Mouse (Mus musculus) neural tube, embryonic 10.5 days (tissue): ENCODE data around the gene Nkx6-2.

Experiments
- DNase-seq: peaks from one replicate; pipeline ENCODE4 v3.0.0-alpha.2; 2017; ENCODE audit warnings: low spot score; ENCODE audit errors: extremely low spot score

Gene Nkx6-2

DNA sequence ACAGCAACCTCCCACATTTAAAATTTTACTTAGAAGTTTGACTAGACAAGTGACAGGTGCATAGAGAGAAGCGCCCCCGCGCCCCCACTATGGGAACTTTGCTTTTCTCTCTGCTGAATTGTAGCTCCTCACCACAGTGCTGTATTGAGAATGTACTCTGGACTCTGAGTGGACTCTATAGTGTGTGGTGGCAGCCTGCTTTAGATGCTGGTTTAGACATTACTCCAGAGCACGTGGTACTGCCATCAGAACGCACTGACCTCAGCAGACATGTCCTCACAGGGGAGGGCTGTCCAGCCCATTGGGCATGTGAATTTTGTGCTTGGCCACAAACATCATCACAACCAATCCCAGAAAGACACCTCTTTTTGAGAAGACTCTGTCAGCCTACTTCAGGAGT, 11.8 kb downstream of the Nkx6-2 start:
- no peak for DNase-seq

- no peak for DNase-seq
Measured at GRCm38 (mm10) chr7:139566533-139566932, 16.1 kb downstream of the Nkx6-2 start.

DNA sequence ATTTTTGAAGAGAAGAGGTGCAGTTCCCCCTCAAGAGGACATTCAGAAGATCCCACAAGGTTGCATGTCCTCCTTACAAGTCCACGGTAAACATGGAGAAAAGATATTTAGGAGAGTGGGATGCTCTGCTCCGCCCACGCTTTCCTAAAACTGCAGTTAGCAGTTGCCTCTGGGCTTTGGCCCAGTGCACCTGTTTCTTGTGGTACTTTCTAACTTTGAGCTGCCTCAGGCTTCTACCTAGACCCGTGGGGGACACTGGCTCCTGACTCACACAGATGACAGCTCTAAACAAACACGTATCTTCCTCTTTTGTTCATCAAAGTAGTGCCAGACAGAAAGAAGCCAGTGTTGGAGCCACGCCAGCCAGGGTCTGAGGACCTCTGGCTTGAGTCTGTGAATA, 16.6 kb downstream of the Nkx6-2 start:
- no peak for DNase-seq

DNA sequence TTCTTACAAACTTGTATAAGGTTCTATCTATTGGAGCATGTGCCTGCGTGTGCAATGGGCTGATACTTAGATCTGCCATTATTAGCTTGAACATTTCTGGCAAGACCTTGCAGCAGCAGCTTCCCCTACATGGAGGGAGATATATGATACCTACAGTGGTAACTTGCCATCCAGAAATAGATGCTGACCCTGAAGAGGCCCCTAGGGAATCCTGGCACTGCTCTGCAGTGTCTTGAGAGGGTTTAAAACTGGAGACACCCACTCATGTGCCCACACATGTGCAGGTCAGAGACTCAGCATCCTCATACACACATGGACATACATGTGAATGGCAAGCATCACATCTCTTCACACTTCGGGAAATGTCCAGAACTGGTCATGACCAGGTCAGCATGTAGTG, 18.4 kb downstream of the Nkx6-2 start:
- DNase-seq, result no peak

GRCm38 (mm10) chr7:139563425-139563824, 19.2 kb downstream of the Nkx6-2 start:
- DNase-seq, result no peak

DNA sequence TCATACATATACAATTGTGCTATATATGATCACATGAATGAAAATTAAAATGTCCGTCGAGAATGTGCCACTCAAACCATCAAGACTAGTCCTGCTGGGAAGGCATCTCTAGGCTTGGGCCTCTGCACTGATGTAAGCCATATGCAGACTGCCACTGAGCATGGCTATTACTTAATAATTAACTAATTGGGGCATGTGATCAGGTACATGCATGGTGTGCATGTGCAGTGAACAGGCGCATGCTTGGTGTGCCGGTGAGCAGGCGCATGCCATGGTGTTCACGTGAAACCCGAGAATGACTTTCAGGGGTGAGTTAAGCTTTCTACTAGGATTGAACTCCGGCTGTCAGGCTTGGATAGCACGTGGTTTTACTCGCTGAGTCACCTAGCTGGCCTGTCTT, 22.9 kb downstream of the Nkx6-2 start:
- DNase-seq, result no peak

GRCm38 (mm10) chr7:139556746-139557526, 25.7 kb downstream of the Nkx6-2 start:
- DNase-seq, result no peak

- DNase-seq, result no peak
Measured at GRCm38 (mm10) chr7:139556331-139556730, 26.3 kb downstream of the Nkx6-2 start.

DNA sequence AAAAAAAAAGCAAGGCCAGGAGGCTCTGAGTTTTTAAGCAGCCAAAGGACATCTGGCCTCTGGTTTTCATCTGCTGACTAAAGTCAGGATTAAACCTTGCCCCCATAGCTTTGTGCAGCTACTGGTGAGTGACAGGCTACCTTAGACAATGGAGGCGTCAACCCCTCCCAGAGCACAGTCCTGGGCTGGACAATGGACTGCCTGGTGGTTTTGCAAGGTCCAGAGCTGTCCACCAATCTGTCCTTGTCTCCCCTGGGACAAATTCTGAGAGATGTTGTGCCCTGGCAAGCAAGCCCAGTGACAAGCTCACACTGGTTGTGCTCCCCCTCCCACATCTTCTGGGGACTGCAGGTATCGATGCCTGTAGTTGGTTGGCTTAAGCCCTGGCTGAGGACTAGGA, 31.1 kb downstream of the Nkx6-2 start:
- no peak for DNase-seq

GRCm38 (mm10) chr7:139550086-139550783, 32.4 kb downstream of the Nkx6-2 start:
- DNase-seq, result no peak

GRCm38 (mm10) chr7:139547325-139547724, 35.3 kb downstream of the Nkx6-2 start:
- no peak for DNase-seq

DNA sequence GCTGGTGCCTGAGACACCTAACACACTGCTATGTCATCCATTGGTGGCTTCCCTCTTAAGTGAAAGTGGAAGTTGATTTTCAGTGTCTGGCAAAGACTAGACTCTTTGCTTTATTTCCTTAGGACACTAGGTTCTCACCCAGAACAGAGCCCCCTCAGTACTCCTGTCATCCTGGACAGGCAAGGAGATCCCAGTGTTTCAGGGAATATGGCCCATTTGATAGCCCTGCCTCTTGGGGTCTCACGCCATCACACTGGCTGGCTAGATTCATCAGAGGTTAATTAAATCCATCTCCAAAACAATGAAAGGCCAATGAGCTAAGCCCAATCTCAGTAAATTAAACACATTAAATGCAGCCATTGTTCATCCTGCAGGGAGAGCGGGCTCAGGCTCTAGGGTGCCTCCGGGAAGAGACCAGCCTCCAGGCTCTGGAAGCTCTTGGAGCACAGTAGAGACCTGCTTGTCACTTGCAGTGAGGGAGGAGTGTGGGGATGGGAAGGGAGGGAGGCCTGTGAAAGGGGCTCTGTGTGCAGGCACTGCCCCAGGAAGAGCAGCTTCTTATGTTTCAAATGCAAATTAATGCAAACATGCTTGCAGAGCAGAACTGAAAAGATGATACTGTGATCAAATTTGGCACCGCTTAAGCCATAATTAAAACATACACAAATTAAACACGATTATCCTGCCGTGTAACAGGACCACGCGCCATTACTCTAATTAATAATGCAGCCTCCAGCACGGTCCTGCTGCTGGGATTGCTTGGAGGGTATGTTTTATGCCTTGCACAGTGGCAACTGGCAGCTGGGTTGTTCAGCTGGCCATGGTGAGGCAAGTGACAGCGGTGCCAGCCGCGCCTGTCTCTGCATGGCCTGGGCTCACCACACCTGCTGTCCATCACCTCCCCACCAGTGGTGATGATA, 37.6 kb downstream of the Nkx6-2 start:
- DNase-seq, result no peak

DNA sequence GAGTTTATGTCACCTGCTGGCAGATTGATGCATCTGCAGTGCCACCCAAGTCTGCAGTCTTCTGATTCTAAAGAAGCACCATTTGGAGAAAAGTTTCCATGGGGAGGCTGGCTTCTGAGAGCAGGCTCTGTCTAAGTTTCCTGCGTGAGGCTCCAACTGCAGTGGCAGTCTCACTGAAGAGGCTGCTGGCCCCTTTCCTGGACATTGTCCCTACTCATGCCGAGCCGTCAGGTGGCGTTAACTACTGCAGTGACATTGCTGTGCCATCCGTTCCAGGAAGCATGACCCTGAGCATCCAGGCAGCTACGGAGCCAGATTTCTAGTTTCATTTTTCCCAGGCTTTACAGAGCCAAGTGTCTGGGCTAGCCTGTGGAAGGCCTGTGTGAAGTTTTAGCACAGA, 41.2 kb downstream of the Nkx6-2 start:
- no peak for DNase-seq

- no peak for DNase-seq
Measured at GRCm38 (mm10) chr7:139540601-139541000, 42.0 kb downstream of the Nkx6-2 start.

DNA sequence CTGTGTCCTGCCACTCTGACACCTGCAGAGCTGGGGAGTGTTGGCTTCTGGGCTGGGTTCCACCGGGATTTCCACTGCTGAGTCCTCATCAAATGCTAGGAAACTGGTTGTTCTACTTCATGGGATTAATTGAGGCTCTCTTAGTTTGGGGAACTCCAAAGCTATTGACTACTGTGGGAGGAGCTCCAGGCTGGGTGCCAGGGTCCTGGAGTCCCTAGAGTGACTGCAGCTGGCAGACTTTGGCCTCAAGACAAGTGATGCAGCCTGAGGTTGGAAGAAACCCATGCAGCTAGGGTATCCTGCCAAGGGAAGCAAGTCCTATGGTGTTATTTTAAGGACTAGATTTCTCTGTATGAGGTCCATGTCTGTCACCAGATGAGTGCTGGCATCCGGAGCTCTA, 44.1 kb downstream of the Nkx6-2 start:
- DNase-seq, result no peak

- DNase-seq, result no peak
Measured at GRCm38 (mm10) chr7:139537831-139538230, 44.8 kb downstream of the Nkx6-2 start.

- DNase-seq, result no peak
Measured at GRCm38 (mm10) chr7:139536831-139537230, 45.8 kb downstream of the Nkx6-2 start.

DNA sequence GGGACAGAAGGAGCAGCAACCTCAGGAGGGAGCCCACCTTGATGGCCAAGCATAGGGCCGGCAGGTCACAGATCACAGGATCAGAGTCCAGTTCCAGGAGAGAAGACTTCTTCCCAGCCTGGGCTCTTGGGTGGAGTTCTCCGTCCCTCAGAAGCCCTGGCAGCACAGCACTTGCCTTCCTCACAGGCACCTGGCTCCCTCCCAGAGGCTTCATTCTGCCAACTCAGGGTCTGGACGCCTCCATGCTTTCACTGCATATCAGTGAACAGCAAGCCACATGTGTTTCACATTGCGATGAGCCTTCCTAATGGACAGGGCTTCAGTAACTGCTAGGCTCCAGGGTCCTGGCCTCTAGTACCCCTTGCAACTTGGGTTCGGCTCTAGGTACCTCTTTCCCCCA, 46.3 kb downstream of the Nkx6-2 start:
- no peak for DNase-seq

DNA sequence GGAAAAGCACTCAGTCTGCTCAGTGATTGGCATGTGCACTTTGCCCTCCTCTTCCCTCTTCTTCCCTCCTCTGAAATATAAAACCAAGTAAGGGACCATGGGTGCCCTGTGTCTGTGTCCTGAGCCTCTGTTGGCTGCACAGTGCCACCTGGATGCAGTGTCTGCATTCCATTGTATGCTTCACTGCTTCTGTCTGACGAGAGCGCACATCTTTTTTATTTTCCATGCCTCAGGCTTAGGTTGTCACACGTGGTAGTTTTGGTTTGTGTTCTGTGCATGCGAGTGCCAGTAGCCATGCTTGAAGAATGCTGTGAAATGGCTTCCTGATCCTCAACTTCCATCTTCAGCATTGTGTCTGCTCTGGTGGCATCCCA, 51.2 kb downstream of the Nkx6-2 start:
- DNase-seq, result no peak

DNA sequence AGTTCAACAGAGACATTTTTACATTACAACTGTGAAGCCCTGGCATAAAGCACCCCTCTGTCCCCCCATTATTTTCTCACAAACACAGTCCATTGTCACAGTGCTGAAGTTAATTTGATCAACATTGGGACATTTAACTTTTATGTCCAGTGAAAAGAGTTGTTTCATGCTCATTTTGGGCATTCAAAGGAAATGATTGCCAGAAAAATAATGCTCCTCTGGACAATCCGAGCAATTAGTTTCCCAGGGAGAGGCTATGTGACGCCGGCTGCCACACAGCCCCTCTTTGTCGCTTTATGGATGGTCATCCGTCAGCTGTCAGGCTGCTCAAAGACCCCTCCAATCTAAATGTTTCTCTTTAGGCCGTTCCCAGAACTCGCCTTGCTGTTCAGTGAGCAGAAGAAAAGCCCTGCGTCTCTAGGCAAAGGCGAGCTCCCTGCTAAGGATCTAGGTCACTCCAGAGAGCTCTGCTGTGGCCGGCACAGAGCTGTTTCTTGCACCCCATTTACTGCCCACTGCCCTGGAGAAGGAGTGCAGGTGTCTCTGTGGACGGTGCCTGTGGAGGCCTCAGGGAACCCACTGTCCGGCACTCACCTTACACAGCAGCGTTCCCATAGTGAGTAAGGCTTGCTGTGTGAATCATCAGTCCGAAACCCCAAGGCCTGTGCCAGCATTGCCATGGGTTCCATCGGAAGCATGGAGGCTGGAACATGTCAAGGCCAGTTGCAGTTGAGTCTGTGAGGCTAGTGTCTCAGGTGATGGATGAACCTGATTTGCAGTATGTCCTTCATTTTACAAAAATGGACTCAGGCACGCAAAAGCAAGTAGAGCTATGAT, 51.8 kb downstream of the Nkx6-2 start:
- peak; percentile 53 for DNase-seq
